Mouse (Mus musculus) E14TG2a.4 (cell line): ENCODE measurements around the gene Prelid3b.

Experiments
- CTCF ChIP-seq: conservative IDR thresholded peaks from 2 replicates; pipeline ENCODE4 v1.5.1; 2014; ENCODE audit warnings: low read length
- NANOG ChIP-seq: IDR thresholded peaks from 2 replicates; pipeline ENCODE4 v1.6.1; 2014; ENCODE audit warnings: borderline replicate concordance, low read length, mixed read lengths
- POU5F1 ChIP-seq: IDR thresholded peaks from 2 replicates; pipeline ENCODE4 v1.6.1; 2014; ENCODE audit warnings: low read length, borderline replicate concordance

DNA sequence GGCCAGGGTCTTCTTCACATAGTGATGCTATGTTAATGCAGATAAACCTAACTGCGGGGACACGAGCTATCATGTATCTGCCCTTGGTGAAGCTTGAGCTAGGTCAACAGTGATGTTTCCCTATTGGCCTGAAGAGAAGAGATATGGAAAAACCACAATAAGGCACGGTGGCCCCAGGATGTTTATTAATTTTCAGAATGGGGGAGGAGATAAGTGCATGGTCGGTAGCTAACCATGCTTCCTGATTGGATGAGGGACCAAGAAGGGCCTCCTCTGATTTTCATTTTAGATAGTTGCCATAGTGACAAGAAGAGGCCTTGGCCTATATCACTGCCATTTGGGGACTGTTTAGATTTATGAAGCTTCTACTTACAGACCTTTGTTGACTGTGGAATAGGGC, 2.5 kb downstream of the Prelid3b start:
- no peak for TF ChIP-seq CTCF
- TF ChIP-seq NANOG, result no peak
- no peak for TF ChIP-seq POU5F1
